Mouse (Mus musculus) midbrain, embryonic 14.5 days (tissue): Measurements from ENCODE around the gene Mydgf. TPM values are rescaled to one million over a fixed set of nuclear protein-coding genes. Genes with fewer than 3 reads are reported as not detected.
A peak's percentile ranks its signal among the peaks of the same experiment; 100 is the strongest.

ENCODE experiments used
- ATAC-seq: fragments of 200-750 bp; cut with Nextera tagmentation; 2 replicates; pipeline ENCODE4 v1.8.0; 2017; ENCODE audit warnings: moderate number of reproducible peaks, moderate library complexity; ENCODE audit not compliant: low FRiP score, low TSS enrichment
- DNase-seq: peaks from one replicate; pipeline ENCODE4 v3.0.0-alpha.2; 2015
- H3K27ac ChIP-seq: fragments of 300-500 bp; sonication (generic); replicated peaks from 2 replicates; pipeline ENCODE4 v1.5.1; 2014; ENCODE audit warnings: mild to moderate bottlenecking, low read depth, low read length, moderate library complexity
- H3K27me3 ChIP-seq: fragments of 300-500 bp; sonication (generic); 2 replicates; pipeline ENCODE4 v1.6.1; 2014; ENCODE audit warnings: low read length, control low read depth, mixed read lengths; ENCODE audit not compliant: control insufficient read depth, insufficient read depth
- H3K36me3 ChIP-seq: fragments of 300-500 bp; sonication (generic); 2 replicates; pipeline ENCODE4 v1.6.1; 2014; ENCODE audit warnings: low read length, control low read depth; ENCODE audit not compliant: control insufficient read depth, insufficient read depth
- H3K4me1 ChIP-seq: fragments of 300-500 bp; sonication (generic); 2 replicates; pipeline ENCODE4 v1.6.1; 2014; ENCODE audit warnings: mild to moderate bottlenecking, antibody characterized with exemption, low read length, control low read depth; ENCODE audit not compliant: control insufficient read depth, insufficient read depth
- H3K4me2 ChIP-seq: fragments of 300-500 bp; sonication (generic); 2 replicates; pipeline ENCODE4 v1.6.1; 2014; ENCODE audit warnings: mild to moderate bottlenecking, low read length, moderate library complexity
- H3K4me3 ChIP-seq: fragments of 300-500 bp; sonication (generic); replicated peaks from 2 replicates; pipeline ENCODE4 v1.5.1; 2014; ENCODE audit warnings: low read depth, low read length
- H3K9ac ChIP-seq: fragments of 300-500 bp; sonication (generic); replicated peaks from 2 replicates; pipeline ENCODE4 v1.6.1; 2014; ENCODE audit warnings: mild to moderate bottlenecking, low read length, moderate library complexity
- H3K9me3 ChIP-seq: fragments of 300-500 bp; sonication (generic); 2 replicates; pipeline ENCODE4 v1.6.1; 2016; ENCODE audit warnings: low read length, control low read depth, mixed read lengths; ENCODE audit not compliant: control insufficient read depth
- WGBS: fragments of 180-500 bp; shearing (Covaris S2); extraction: QIAGEN DNeasy Blood & Tissue Kit; methylation state at CpG from one replicate; pipeline ENCODE4 v1.1.7; 2014; 5-methylcytosine and 5-hydroxymethylcytosine counted together
- polyA plus RNA-seq: library from polyadenylated mRNA; unstranded; fragments of >200 nt; fragmentation: Nextera tagmentation; extraction: Ambion mirVana; gene quantifications from 2 replicates; pipeline ENCODE4 v1.2.1, GENCODE M21; 2014

Gene Mydgf
- polyA plus RNA-seq, 1 experiment from 2014 or later: 55.1 TPM

GRCm38 (mm10) chr17:56217670-56218069 lies 34.0 kb upstream of the Mydgf start:
- ATAC-seq: no peak
- WGBS: 69% methylated on average over 13 of the region's 13 CpGs
- no peak overlapping the region for H3K27ac ChIP-seq

GRCm38 (mm10) chr17:56214229-56214628 lies 30.5 kb upstream of the Mydgf start:
- no peak overlapping the region for H3K27ac ChIP-seq
- H3K9ac ChIP-seq: no peak overlapping the region
- no peaks in the 10 kb centered on the region for H3K9me3 ChIP-seq
- peaks cover 42% of the 10 kb centered on the region for H3K36me3 ChIP-seq
- whole genome bisulfite sequencing: 83% methylated on average over 1 of the region's 1 CpGs
- H3K4me2 ChIP-seq: no peak overlapping the region
- H3K4me1 ChIP-seq: peaks cover 18% of the 10 kb centered on the region
- H3K27me3 ChIP-seq: no peaks in the 10 kb centered on the region
- no peak overlapping the region for H3K4me3 ChIP-seq
- DNase-seq (no peak), ATAC-seq (no peak)

More at GRCm38 (mm10) chr17:56217670-56218069, 34.0 kb upstream of the Mydgf start:
- no peak for DNase-seq
- peak overlapping the region; percentile 78 for H3K4me3 ChIP-seq
- peaks cover 15% of the 10 kb centered on the region; the same call in 1 of the 2 replicates for H3K36me3 ChIP-seq
- H3K9me3 ChIP-seq: no peaks in the 10 kb centered on the region
- H3K4me1 ChIP-seq: peaks cover 18% of the 10 kb centered on the region
- H3K4me2 ChIP-seq: peak overlapping the region; percentile 79
- no peaks in the 10 kb centered on the region for H3K27me3 ChIP-seq
- peak overlapping the region; percentile 89 for H3K9ac ChIP-seq

GRCm38 (mm10) chr17:56212676-56213075 lies 29.0 kb upstream of the Mydgf start:
- no peak overlapping the region for H3K9ac ChIP-seq
- WGBS: 85% methylated on average over 6 of the region's 6 CpGs

GRCm38 (mm10) chr17:56211090-56211489 lies 27.4 kb upstream of the Mydgf start:
- Histone ChIP-seq H3K4me2 (no peak overlapping the region), H3K9ac (no peak overlapping the region), H3K27me3 (no peaks in the 10 kb centered on the region), H3K4me3 (no peak overlapping the region), H3K4me1 (0 out of 2 replicates have a peak, but pooled peaks cover 1% of the 10 kb centered on the region), H3K36me3 (peaks cover 74% of the 10 kb centered on the region), H3K27ac (no peak overlapping the region), H3K9me3 (no peaks in the 10 kb centered on the region)
- 98% methylated on average over 2 of the region's 2 CpGs for WGBS
- DNase-seq: no peak
- no peak for ATAC-seq

More at GRCm38 (mm10) chr17:56212676-56213075, 29.0 kb upstream of the Mydgf start:
- Histone ChIP-seq H3K4me2 (no peak overlapping the region), H3K27me3 (no peaks in the 10 kb centered on the region), H3K27ac (no peak overlapping the region), H3K36me3 (peaks cover 58% of the 10 kb centered on the region), H3K9me3 (no peaks in the 10 kb centered on the region), H3K4me3 (no peak overlapping the region), H3K4me1 (peaks cover 14% of the 10 kb centered on the region)
- no peak for DNase-seq
- no peak for ATAC-seq

GRCm38 (mm10) chr17:56208821-56209220 lies 25.1 kb upstream of the Mydgf start:
- Histone ChIP-seq H3K27ac (no peak overlapping the region), H3K4me2 (no peak overlapping the region), H3K9me3 (no peaks in the 10 kb centered on the region), H3K4me3 (no peak overlapping the region), H3K9ac (no peak overlapping the region), H3K27me3 (no peaks in the 10 kb centered on the region), H3K4me1 (no peaks in the 10 kb centered on the region), H3K36me3 (peaks cover 85% of the 10 kb centered on the region)
- WGBS: 98% methylated on average over 3 of the region's 3 CpGs
- ATAC-seq (no peak), DNase-seq (no peak)

- H3K4me1 ChIP-seq: no peaks in the 10 kb centered on the region
- no peak overlapping the region for H3K4me2 ChIP-seq
- no peak overlapping the region for H3K9ac ChIP-seq
- 94% methylated on average over 9 of the region's 9 CpGs for WGBS
- H3K27me3 ChIP-seq: no peaks in the 10 kb centered on the region
- DNase-seq: no peak
- H3K27ac ChIP-seq: no peak overlapping the region
- H3K9me3 ChIP-seq: no peaks in the 10 kb centered on the region
- ATAC-seq: no peak
- H3K4me3 ChIP-seq: no peak overlapping the region
- peaks cover 90% of the 10 kb centered on the region for H3K36me3 ChIP-seq
These were observed 24.3 kb upstream of the Mydgf start for GRCm38 (mm10) chr17:56207963-56208530.

GRCm38 (mm10) chr17:56206986-56207674 lies 23.4 kb upstream of the Mydgf start:
- Histone ChIP-seq H3K4me3 (no peak overlapping the region), H3K9me3 (no peaks in the 10 kb centered on the region), H3K4me1 (no peaks in the 10 kb centered on the region), H3K36me3 (peaks cover 99% of the 10 kb centered on the region), H3K4me2 (no peak overlapping the region), H3K27me3 (no peaks in the 10 kb centered on the region), H3K27ac (no peak overlapping the region), H3K9ac (no peak overlapping the region)
- WGBS: 85% methylated on average over 6 of the region's 6 CpGs
- no peak for ATAC-seq
- no peak for DNase-seq

GRCm38 (mm10) chr17:56206276-56206884 lies 22.7 kb upstream of the Mydgf start:
- no peak overlapping the region for H3K9ac ChIP-seq
- 95% methylated on average over 10 of the region's 10 CpGs for WGBS
- no peaks in the 10 kb centered on the region for H3K9me3 ChIP-seq
- H3K36me3 ChIP-seq: peaks cover 98% of the 10 kb centered on the region
- ATAC-seq: no peak
- H3K4me1 ChIP-seq: no peaks in the 10 kb centered on the region
- no peaks in the 10 kb centered on the region for H3K27me3 ChIP-seq
- no peak overlapping the region for H3K27ac ChIP-seq
- no peak overlapping the region for H3K4me2 ChIP-seq
- no peak for DNase-seq
- H3K4me3 ChIP-seq: no peak overlapping the region
